Mouse (Mus musculus): ENCODE measurements around the gene Ly6g6e. TPM values are rescaled to one million over a fixed set of nuclear protein-coding genes. Genes with fewer than 3 reads are reported as not detected.
A peak's percentile ranks its signal among the peaks of the same experiment; 100 is the strongest.

Ly6g6e gene
- polyA plus RNA-seq, 2 experiments: 0.08 TPM; not detected in 1

DNA sequence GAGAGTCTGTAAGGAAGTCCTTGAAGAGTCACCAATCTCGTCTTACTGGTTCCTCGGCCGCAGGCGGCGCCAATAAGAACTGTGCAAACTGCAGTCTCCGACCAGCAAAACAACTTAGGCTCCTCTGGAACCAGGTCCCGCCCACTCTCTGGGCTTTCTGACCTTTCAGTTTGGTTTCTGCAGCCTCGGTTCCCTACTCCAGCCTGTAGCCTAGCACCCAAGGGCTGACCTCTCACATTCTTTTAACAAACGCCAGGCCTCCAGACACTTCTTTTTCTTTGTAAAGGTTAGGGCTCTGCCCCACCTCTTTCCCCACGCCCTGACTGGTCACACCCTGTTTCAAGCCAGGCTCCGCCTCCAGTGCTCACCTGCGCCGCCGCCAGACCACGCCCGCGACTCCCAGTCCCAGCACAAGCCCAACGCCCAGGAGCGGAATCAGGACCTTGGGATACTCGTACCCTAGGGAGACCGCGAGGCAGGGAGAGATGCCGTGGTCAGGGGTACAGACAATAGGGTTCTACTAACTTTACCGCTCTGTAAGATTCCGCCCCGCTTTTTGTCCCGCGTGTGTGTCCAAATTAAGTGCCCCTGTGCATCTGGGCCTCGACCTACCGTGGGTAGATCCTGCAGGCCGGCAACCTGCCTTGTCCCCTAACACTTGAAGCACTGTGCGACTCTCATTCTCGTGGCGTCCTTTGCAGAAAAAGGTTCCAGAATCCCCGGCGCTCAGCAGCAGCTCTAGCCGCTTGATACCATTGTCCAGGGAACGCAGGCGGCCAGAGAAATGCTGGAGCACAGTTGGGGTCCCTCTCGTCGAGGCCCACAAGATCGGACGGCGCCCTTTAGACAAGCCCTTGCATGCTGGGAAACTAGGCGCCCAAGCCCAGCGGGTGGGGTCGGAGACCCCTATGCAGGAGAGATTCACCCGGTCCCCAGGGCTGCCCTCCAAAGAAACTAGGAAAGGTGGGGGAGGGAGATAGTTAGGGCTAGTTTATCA is 11.5 kb upstream of the Ly6g6e start, which contains the start of gene Ly6g6c:
Gene Ly6g6c (plus strand): TSS at position 438 of the 997 bp plus-strand sequence.
- Histone ChIP-seq H3K4me1 (replicated peaks; ENCODE audit: control insufficient read depth in 2 of 2, insufficient read depth in 2 of 2, low read length in 1 of 2) (peaks cover 9 to 11% of the 10 kb centered on the region in 2 experiments), H3K4me2 (ENCODE audit: low read depth) (peak within 1 kb of the TSS; percentile 72), H3K4me3 (ENCODE audit: insufficient read depth in 1 of 2, low read depth in 2 of 2, low read length in 2 of 2) (peak within 1 kb of the TSS; percentile 37 to 43), H3K27me3 (ENCODE audit: control insufficient read depth, insufficient read depth, low read length) (peaks cover 41% of the 10 kb centered on the region), H3K9ac (replicated peaks) (peak within 1 kb of the TSS; percentile 23; the same call in 1 of the 2 replicates), H3K9me3 (ENCODE audit: control insufficient read depth, low read length) (no peaks in the 10 kb centered on the region), H3K36me3 (replicated peaks; ENCODE audit: control insufficient read depth, insufficient read depth, low read depth) (no peaks in the 10 kb centered on the region), H3K27ac (no peak within 1 kb of the TSS)
- ATAC-seq (ENCODE audit: insufficient read depth) (peak; percentile 38), DNase-seq (ENCODE audit: low read depth in 3 of 3, low spot score in 3 of 3) (no peak)
- WGBS (ENCODE audit: insufficient replicate concordance): 2% methylated on average over 48 of the region's 48 CpGs
- TF ChIP-seq CTCF (IDR thresholded peaks at IDR 0.05; ENCODE audit: low read depth) (no peak), EP300 (IDR thresholded peaks at IDR 0.05; ENCODE audit: low read depth) (no peak)

DNA sequence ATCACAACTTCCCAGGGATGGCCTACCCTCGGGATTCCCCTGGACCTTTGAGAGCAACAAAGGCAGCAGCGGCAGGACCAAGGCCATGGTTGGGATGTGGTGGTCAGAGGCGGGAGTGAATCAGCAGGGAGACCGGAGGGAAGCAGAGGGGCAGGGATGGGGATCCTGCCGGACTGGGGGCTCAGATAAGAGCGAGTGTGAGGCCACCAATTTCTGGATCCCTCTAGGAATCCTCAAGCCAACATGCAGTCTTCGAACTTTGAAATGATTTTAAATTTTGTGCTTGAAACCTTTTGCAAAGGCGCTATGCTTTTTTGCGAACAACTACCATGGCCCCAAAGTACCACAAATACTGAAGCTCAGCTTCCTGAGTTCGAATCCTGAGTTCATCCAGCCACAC is 10.6 kb upstream of the Ly6g6e start, which contains the start of gene Mpig6b:
Gene Mpig6b (minus strand): TSS at position 101 of the 400 bp plus-strand sequence.
- Histone ChIP-seq H3K36me3 (replicated peaks; ENCODE audit: control insufficient read depth, insufficient read depth, low read depth) (no peaks in the 10 kb centered on the region), H3K9ac (replicated peaks) (peak within 1 kb of the TSS; percentile 23; the same call in 1 of the 2 replicates), H3K4me3 (ENCODE audit: insufficient read depth in 1 of 2, low read depth in 2 of 2, low read length in 2 of 2) (peak within 1 kb of the TSS; percentile 37 to 43), H3K4me2 (ENCODE audit: low read depth) (peak within 1 kb of the TSS; percentile 72), H3K4me1 (replicated peaks; ENCODE audit: control insufficient read depth in 2 of 2, insufficient read depth in 2 of 2, low read length in 1 of 2) (peaks cover 9 to 11% of the 10 kb centered on the region in 2 experiments), H3K27ac (no peak within 1 kb of the TSS), H3K9me3 (ENCODE audit: control insufficient read depth, low read length) (no peaks in the 10 kb centered on the region), H3K27me3 (ENCODE audit: control insufficient read depth, insufficient read depth, low read length) (peaks cover 41% of the 10 kb centered on the region)
- DNase-seq (ENCODE audit: low read depth in 3 of 3, low spot score in 3 of 3): no peak
- TF ChIP-seq CTCF (IDR thresholded peaks at IDR 0.05; ENCODE audit: low read depth) (no peak), EP300 (IDR thresholded peaks at IDR 0.05; ENCODE audit: low read depth) (no peak)
- no peak for ATAC-seq (ENCODE audit: insufficient read depth)
- WGBS (ENCODE audit: insufficient replicate concordance): 32% methylated on average over 10 of the region's 10 CpGs

DNA sequence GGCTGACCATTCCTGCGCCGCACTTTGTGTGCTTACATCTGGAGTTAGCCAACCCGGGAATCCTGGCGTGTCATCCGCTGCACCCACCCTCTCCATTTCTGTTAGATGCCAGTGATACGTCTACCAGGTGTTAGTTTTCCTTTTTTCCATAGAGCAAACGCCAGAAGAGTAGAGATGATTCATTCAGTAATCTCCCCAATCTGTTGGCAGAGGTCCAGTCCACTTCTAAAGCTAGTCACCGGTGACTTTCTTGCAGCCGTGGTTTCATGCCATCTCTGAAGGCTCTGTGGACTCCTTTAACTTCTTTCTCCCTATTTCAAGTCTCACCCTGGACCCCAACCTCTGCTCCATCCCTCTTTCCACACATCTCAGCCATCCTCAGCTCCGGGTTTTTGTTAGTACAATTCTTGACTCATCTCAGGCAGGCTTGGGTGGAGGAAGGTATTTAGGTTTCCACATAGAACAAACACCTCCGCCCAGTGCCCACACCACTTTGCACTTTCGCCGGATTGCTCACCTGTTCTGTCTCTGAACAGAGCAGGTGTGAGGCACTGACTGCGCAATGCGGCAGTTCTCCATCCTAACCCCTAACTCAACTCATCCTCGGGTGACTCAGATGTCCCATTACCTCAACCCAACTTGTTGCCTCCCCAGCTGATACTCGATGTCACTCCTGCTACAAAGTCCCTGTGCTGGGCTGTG is 8.3 kb upstream of the Ly6g6e start:
- no peaks in the 10 kb centered on the region for H3K36me3 ChIP-seq (replicated peaks; ENCODE audit: control insufficient read depth, insufficient read depth, low read depth)
- no peak overlapping the region for H3K9ac ChIP-seq (replicated peaks)
- no peak for ATAC-seq (ENCODE audit: insufficient read depth)
- no peak for DNase-seq (ENCODE audit: low read depth in 3 of 3, low spot score in 3 of 3)
- peaks cover 41% of the 10 kb centered on the region for H3K27me3 ChIP-seq (ENCODE audit: control insufficient read depth, insufficient read depth, low read length)
- H3K9me3 ChIP-seq (ENCODE audit: control insufficient read depth, low read length): no peaks in the 10 kb centered on the region
- peaks cover 9 to 11% of the 10 kb centered on the region in 2 experiments for H3K4me1 ChIP-seq (replicated peaks; ENCODE audit: control insufficient read depth in 2 of 2, insufficient read depth in 2 of 2, low read length in 1 of 2)
- H3K4me2 ChIP-seq (ENCODE audit: low read depth): no peak overlapping the region
- TF ChIP-seq EP300 (IDR thresholded peaks at IDR 0.05; ENCODE audit: low read depth): no peak
- no peak for TF ChIP-seq CTCF (IDR thresholded peaks at IDR 0.05; ENCODE audit: low read depth)
- H3K27ac ChIP-seq: no peak overlapping the region
- no peak overlapping the region for H3K4me3 ChIP-seq (ENCODE audit: insufficient read depth in 1 of 2, low read depth in 2 of 2, low read length in 2 of 2)
- WGBS (ENCODE audit: insufficient replicate concordance): 67% methylated on average over 17 of the region's 17 CpGs

DNA sequence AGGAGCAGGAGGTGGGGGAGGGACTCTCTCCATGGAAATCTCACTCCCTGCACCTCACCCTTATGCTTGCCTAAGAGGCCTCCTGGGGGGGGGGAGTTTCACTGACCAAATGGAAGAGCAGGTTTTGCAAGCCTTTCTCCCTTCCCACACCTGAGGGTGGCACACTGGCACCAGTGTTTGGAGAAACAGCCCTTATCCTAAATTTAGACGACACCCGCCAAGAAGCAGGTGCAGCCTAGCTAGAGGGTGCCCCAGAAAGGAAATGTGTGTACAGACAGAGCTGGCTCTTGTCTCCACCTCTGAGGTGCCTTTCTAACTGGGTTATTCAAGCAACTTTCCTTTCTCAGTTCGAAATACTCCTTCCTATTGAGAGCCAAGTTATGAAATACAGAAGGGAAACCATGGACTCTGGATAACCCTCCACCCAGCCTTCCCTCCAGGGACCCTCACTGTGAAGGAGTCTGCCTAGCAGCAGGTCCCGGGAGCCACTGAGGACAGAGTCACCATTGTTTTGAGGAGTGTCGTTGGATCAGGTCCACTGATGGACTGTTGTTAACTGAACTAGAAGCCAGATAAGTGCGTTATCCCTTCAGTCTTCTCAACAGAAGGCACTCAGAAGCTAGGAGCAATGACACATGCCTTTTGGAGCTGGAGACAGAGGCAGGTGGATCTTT is 6.0 kb upstream of the Ly6g6e start:
- DNase-seq (ENCODE audit: low read depth in 3 of 3, low spot score in 3 of 3) (no peak), ATAC-seq (ENCODE audit: insufficient read depth) (no peak)
- peaks cover 22% of the 10 kb centered on the region for H3K27me3 ChIP-seq (ENCODE audit: control insufficient read depth, insufficient read depth, low read length)
- no peak for TF ChIP-seq CTCF (IDR thresholded peaks at IDR 0.05; ENCODE audit: low read depth)
- TF ChIP-seq EP300 (IDR thresholded peaks at IDR 0.05; ENCODE audit: low read depth): no peak
- H3K36me3 ChIP-seq (replicated peaks; ENCODE audit: control insufficient read depth, insufficient read depth, low read depth): no peaks in the 10 kb centered on the region
- 46% methylated on average over 6 of the region's 6 CpGs for WGBS (ENCODE audit: insufficient replicate concordance)
- no peaks in the 10 kb centered on the region for H3K9me3 ChIP-seq (ENCODE audit: control insufficient read depth, low read length)
- H3K27ac ChIP-seq: no peak overlapping the region
- peaks cover 0 to 5% of the 10 kb centered on the region in 2 experiments; a peak in 2 of 4 replicates for H3K4me1 ChIP-seq (replicated peaks; ENCODE audit: control insufficient read depth in 2 of 2, insufficient read depth in 2 of 2, low read length in 1 of 2)
- H3K9ac ChIP-seq (replicated peaks): no peak overlapping the region
- no peak overlapping the region for H3K4me3 ChIP-seq (ENCODE audit: insufficient read depth in 1 of 2, low read depth in 2 of 2, low read length in 2 of 2)
- no peak overlapping the region for H3K4me2 ChIP-seq (ENCODE audit: low read depth)

Data from liver, embryonic 14.5 days (tissue).